Mouse (Mus musculus) T-cell, adult 2 months (primary cell): Measurements from ENCODE around the gene Cryge.
"Not testable (repeated sequence)": the region's sequence is repeated elsewhere in the genome, so short reads cannot be mapped to it uniquely, and the experiment has no call there.

ENCODE experiments used
- DNase-seq: peaks from one replicate; pipeline ENCODE4 v3.0.0; 2022; ENCODE audit warnings: low spot score

Cryge gene

DNA sequence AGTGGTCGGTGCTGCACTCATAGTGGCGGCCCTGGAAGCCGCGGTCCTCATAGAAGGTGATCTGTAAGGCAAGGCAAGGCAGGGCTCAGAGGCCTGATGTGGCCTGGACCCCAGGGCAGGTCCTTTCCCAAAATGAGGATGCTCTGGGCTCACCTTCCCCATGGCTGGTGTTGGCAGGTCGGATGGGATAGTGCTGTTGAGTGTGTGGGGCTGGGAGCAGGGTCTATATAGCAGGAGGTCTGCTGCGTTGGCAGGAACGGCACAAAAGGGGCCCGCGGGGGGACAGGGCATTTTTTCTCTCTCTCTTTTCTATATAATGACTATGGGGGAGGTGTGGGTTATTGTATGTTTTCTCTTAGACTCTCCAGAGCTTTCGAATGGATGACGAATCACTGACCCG is at the start of gene Cryge:
TSS of gene Cryge (minus strand) at position 198 of the 400 bp plus-strand sequence.
- DNase-seq, result not testable (repeated sequence)

DNA sequence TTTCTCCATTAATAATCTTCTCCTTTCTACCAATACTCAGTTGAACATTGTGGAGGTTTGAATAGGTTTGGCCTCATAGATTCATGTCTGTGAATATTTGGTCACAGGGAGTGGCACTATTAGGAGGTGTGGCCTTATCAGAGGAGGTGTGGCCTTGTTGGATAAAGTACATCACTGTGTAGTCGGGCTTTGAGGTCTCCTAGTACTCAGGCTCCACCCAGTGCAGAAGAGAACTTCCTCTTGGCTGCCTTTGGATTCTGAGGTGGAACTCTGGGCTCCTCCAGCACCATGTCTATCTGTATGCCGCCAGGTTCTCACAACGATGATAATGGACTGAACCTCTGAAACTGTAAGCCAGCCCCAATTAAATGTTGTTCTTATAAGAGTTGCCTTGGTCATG is 46.0 kb upstream of the Cryge start:
- no peak for DNase-seq

DNA sequence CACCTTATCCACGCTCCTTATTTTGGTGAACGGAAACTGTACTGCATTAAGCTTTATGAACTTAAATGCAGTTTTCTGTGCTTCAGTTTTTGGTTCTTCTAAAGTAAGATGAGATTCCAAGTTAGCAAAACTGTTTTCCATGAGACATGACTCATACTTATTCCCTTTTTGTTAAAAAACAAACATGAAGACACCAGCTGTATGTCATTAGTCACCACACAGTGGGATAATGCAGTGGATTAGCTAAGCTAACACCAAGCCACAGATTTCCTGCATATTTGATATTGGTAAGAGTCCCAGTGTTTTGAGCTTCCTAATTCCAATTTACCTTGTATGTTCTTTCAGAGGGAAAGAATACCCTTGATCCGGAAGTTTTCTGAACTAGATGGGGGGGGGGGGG is 40.6 kb upstream of the Cryge start:
- DNase-seq, result no peak

GRCm38 (mm10) chr1:65090370-65090769 is 39.4 kb upstream of the Cryge start:
- no peak for DNase-seq

GRCm38 (mm10) chr1:65088567-65089356 is 37.8 kb upstream of the Cryge start:
- DNase-seq, result no peak

DNA sequence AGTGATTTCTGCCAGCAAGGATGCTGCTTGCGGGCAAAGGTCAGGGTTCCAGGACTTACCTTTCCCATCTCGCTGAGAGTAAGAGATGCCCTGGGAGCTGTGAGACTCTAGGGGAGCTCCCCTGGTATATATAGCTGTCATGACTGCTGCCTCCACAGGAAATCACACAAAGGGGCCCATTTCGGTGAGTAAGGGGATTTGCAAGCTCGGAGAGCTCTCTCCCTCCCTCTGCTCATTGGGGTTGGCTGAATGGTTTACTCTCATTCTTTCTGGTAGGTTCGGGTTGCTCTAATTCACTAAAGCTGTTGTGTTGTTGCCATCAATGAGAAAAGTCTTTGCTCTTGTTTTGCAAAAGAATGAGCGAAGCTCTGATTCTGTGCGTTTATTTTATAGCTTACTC is 31.2 kb upstream of the Cryge start, which contains the start of gene Crygb:
TSS of gene Crygb (minus strand) at position 101 of the 400 bp plus-strand sequence.
- no peak for DNase-seq

- DNase-seq, result no peak
Measured at GRCm38 (mm10) chr1:65075607-65076006, 24.7 kb upstream of the Cryge start.

DNA sequence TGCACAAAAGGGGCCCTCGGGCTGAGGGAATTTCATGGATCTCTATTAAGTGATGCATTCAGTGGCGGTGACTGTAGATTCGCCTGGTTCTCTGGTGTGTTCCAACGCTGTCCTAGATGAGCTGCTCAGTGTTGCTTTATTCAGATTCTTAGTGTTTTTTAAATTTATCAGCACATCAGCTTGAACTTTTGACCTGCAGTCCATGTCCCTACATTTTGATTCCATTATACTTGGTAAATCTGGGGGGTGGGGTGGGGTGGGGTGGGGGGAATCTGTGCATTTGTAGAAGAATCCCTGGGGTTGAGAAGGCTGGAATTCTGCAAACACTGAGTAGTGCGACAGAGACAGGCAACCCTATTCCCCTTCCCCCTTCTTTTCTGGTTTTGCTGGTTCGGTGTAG is 22.6 kb upstream of the Cryge start, which contains the start of gene Crygc:
TSS of gene Crygc (minus strand) at position 101 of the 400 bp plus-strand sequence.
- no peak for DNase-seq

GRCm38 (mm10) chr1:65067842-65068241 is 16.9 kb upstream of the Cryge start:
- no peak for DNase-seq

- no peak for DNase-seq
Measured at GRCm38 (mm10) chr1:65064201-65064600, 13.3 kb upstream of the Cryge start.

GRCm38 (mm10) chr1:65063352-65063751 is 12.4 kb upstream of the Cryge start, which contains the start of gene Crygd:
Crygd (minus strand) TSS chr1:65063452.
- no peak for DNase-seq

GRCm38 (mm10) chr1:65052140-65052539 is 1.2 kb upstream of the Cryge start:
- no peak for DNase-seq

DNA sequence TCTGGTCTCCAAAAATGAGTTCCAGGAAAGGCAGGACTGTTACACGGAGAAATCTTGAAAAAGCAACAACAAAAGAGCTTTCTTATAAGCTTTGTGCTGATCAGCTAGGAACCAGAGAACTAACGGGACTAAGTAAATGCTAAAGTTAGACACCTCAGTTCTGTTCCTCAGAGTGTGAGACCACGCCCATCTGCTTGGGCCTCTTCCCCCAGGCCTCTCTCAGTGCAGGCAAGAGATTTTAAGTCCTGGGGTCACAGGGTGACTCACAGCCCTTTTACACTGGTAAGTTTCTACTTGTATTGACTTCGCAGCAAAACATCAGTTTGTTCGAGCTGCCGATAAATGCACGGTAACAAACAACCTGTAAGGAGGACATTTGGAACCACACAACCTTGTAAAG is 747 bp upstream of the Cryge start:
- no peak for DNase-seq

GRCm38 (mm10) chr1:65048781-65049180 is 2.2 kb downstream of the Cryge start:
- DNase-seq, result no peak

DNA sequence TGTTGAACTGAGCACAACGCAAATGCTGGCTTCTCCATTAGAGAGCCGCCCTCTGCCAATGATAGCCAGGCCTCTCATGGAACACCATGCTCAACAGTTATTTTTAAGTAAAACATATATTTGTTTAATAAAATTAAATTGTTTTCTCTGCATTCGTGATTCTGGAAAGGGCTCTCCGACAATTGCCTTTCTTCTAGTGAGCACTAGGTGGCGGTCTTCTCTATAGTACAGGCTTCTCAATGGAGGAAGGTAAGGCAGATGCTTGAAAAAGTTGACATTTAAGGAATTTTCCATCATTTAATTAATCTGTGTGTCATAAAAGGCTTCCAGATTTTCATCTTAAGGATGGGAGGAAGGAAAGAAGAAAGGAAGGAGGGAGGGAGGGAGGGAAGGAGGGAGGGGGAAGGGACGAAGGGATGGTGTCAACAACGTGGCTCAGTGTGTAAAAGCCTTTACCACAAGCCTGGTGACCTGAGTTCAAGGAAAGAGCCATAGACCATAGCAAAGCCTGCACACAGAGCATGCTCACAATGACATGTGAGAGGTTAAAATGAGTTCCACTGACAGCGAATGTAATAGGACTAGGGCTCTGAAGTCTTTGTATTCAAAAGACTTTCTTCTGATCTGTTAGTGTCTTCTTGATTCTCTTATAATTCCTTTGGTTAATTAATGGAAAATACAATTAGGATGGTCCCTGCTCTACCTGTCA is 4.4 kb downstream of the Cryge start:
- no peak for DNase-seq

DNA sequence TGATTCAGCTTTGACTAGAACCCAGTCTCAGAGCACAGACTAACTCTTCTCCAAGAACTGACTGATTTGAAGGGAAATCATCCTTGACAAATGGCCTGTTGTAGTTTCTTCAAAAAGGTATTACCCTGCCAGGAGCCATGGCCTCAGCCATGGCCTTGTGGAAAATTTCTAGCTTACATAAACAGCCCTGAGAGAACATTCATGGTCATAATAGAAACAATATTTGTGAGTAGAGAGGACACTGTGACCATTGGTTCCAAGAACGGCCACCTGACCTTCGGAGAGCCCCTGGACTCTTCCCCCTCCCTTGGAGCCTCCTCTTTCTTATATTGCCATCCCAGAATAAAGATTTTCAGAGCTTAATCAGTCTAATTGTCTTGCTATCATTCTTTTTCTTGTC is 7.5 kb downstream of the Cryge start:
- DNase-seq, result no peak

DNA sequence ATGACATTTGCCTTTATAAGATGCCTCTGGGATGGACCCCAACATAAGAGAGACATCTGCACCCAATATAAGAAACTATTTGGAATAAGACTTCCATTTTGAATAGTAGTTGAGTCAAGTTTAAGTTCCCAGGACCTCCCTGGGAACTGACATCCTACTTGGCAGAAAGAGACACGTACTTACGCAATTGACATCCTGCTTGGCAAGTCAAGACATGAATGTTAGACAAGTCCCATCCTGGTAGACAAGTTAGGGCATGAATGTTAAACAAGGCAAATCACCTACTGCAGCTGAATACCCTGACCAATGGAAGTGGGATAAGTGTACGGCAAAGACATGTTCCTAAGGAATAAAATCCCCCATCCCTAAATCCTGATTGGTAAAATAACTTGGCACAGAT is 9.1 kb downstream of the Cryge start:
- DNase-seq, result no peak

- no peak for DNase-seq
Measured at GRCm38 (mm10) chr1:65040806-65041205, 10.1 kb downstream of the Cryge start.

DNA sequence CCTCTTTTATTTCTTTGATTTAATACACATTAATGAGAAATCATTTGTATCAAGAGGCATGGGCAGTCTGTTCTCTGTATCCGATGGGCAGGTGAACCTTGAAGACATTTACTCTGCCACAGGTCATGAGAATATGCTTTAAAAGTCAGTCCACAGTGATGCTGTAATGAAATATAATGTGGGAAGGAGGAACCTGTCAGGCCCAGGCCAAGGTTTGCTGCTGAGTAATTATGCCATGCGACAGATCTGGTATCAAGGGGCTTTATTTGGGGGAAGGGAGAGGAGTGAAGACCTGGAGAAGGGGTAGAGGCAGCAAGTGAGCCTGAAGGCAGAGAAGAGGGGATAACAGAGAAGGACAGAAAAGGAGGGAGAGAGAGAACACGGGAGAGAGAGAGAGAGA is 11.3 kb downstream of the Cryge start:
- DNase-seq, result no peak

DNA sequence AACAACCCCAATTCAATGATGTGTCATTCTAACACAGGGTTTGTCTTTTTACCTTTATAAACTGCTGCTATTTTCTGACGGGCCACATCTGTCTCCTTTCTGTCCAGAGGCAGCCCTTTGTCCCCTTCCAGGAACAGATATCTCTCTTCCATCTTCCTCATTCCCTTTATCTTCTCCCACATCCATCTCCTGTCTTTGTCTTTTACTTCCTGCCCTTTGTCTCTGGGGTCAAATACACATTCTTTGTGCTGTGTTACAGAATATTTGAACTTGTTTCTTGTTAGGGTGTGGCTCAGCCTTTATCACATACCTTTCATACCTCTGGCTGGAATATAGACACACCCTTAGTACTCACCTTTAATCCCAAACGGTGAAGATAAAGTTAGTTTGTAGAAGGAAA is 13.4 kb downstream of the Cryge start:
- DNase-seq, result no peak

DNA sequence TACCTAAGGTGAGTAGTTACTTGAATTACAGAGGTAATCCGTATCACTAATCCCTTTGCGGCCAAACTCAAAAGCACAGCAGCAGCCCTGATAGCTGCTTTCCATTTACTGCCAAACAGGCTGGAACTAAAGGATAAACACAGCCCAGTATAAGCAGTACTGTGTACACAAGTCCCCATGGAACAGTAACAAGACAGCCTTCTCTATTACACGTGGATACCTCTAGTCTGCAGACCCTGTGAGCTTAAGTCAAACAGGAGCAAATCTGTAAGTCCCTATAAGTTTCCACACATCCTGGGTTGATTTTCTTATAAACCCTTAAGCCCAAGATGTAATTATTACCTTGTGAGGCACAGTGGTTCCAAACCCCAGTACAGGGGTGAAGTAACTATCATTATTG is 15.4 kb downstream of the Cryge start:
- DNase-seq, result no peak

- no peak for DNase-seq
Measured at GRCm38 (mm10) chr1:65032641-65033040, 18.3 kb downstream of the Cryge start, which contains the start of gene Akr1cl. Akr1cl (minus strand) TSS chr1:65032759.

DNA sequence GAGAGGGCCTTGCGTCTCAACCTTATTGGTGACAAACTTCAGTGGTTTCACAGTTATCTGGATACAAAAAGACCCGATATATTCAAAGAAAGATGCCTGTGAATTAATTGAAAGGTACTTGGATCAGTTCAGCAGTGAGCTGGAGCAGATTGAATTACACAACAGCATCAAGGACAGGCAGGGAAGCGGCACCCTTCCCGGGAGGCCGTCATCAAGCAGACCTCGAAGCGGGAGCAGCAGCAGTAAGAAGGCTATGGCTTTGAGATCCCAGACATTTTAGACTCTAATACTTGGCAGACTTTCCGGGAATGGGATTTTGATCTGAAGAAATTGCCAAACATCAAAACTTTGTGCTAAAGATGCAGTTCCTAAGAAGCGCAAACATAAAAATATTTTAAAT is 22.7 kb downstream of the Cryge start:
- DNase-seq, result no peak
